Comparison of ENCODE assay signal across 11 mouse cellular contexts in genomic region chr11:33685904-33686303, GRCm38 (mm10).
DNase-seq lines count a peak whose midpoint lies in the region; ATAC-seq lines count a peak whose summit lies in the region.
"Had no signal": no experiment of that assay in that cellular context is flagged by ENCODE, and none has a peak within 500 bp of the region (broad histone marks: within the 10 kb centered on the region; RNA-seq: fewer than 3 reads in every experiment).

No protein-coding gene starts in this region.

- no peaks in the 10 kb centered on the region for H3K4me1 ChIP-seq in midbrain, embryonic 14.5 days (ENCODE audit: control insufficient read depth, insufficient read depth, low read length)

- H3K9me3 ChIP-seq in midbrain, embryonic 14.5 days (ENCODE audit: control insufficient read depth, low read length), result no peaks in the 10 kb centered on the region
- H3K9me3 ChIP-seq: hindbrain, embryonic 13.5 days had no signal

- H3K27me3 ChIP-seq in midbrain, embryonic 14.5 days (ENCODE audit: control insufficient read depth, insufficient read depth, low read length), result no peaks in the 10 kb centered on the region

- no peak overlapping the region for H3K27ac ChIP-seq in midbrain, embryonic 14.5 days (replicated peaks; ENCODE audit: low read depth, low read length)
- H3K27ac ChIP-seq: hindbrain, embryonic 13.5 days; macrophage had no signal

- ATAC-seq in erythroid progenitor cell, adult 5-6 weeks (replicated peaks; ENCODE audit: low FRiP score, poor library complexity, severe bottlenecking), result no peak
- no peak for ATAC-seq in midbrain, embryonic 14.5 days (ENCODE audit: low FRiP score, low TSS enrichment)

- H3K4me3 ChIP-seq in midbrain, embryonic 14.5 days (replicated peaks; ENCODE audit: low read depth, low read length), result no peak overlapping the region
- H3K4me3 ChIP-seq: hindbrain, embryonic 13.5 days had no signal

- DNase-seq in lung, postnatal 10 days, result peak; percentile 39
- DNase-seq in lung, postnatal 36 days, result no peak
- DNase-seq in cerebellum, postnatal 25 days, result peak; percentile 65 to 79
- DNase-seq in layer of hippocampus, postnatal 25 days (ENCODE audit: extremely low spot score in 1 of 2, low spot score in 1 of 2), result peak; percentile 13 to 35
- peak; percentile 17 for DNase-seq in right cerebral cortex, postnatal 4 days
- DNase-seq in adrenal gland, adult 18-20 months (ENCODE audit: low spot score in 2 of 2), result no peak
- no peak for DNase-seq in midbrain, embryonic 14.5 days
- DNase-seq: heart, adult 11 months had no signal

- H3K4me2 ChIP-seq in midbrain, embryonic 14.5 days (ENCODE audit: low read length), result no peak overlapping the region
- H3K4me2 ChIP-seq: hindbrain, embryonic 13.5 days had no signal

- no peak overlapping the region for H3K9ac ChIP-seq in midbrain, embryonic 14.5 days (replicated peaks; ENCODE audit: low read length)
- H3K9ac ChIP-seq: hindbrain, embryonic 13.5 days had no signal

- WGBS in midbrain, embryonic 14.5 days, result 85% methylated on average over 3 of the region's 3 CpGs

- H3K36me3 ChIP-seq in midbrain, embryonic 14.5 days (ENCODE audit: control insufficient read depth, insufficient read depth, low read length), result no peaks in the 10 kb centered on the region
- H3K36me3 ChIP-seq: hindbrain, embryonic 13.5 days had no signal

Comparison
In these comparisons a context has a peak if more than half of its experiments do, and no peak if none do; other contexts are left out.
1. DNase-seq: peak in lung, postnatal 10 days (single experiment), cerebellum, postnatal 25 days (2 of 2), layer of hippocampus, postnatal 25 days (2 of 2) and right cerebral cortex, postnatal 4 days (single experiment); none in lung, postnatal 36 days (single experiment), adrenal gland, adult 18-20 months (0 of 2) and midbrain, embryonic 14.5 days (single experiment).